Mouse (Mus musculus) intestine, postnatal 0 days (tissue): ENCODE measurements around the gene Josd2. TPM values are rescaled to one million over a fixed set of nuclear protein-coding genes. Genes with fewer than 3 reads are reported as not detected.

ENCODE experiments used
- ATAC-seq: fragments of 200-750 bp; cut with Nextera tagmentation; 2 replicates; pipeline ENCODE4 v1.8.0; 2017; ENCODE audit warnings: mild to moderate bottlenecking, moderate TSS enrichment, moderate library complexity
- H3K27ac ChIP-seq: fragments of 300-500 bp; sonication (generic); 2 replicates; pipeline ENCODE4 v1.5.1; 2014; ENCODE audit warnings: mild to moderate bottlenecking, low read depth, low read length, moderate library complexity
- H3K27me3 ChIP-seq: fragments of 300-500 bp; sonication (generic); replicated peaks from 2 replicates; pipeline ENCODE4 v1.6.1; 2014; ENCODE audit warnings: low read length, mixed read lengths; ENCODE audit not compliant: control insufficient read depth, insufficient read depth
- H3K36me3 ChIP-seq: fragments of 300-500 bp; sonication (generic); 2 replicates; pipeline ENCODE4 v1.6.1; 2014; ENCODE audit warnings: mild to moderate bottlenecking, moderate library complexity; ENCODE audit not compliant: control insufficient read depth, insufficient read depth
- H3K4me1 ChIP-seq: fragments of 300-500 bp; sonication (generic); replicated peaks from 2 replicates; pipeline ENCODE4 v1.6.1; 2014; ENCODE audit warnings: antibody characterized with exemption, low read length, mixed read lengths; ENCODE audit not compliant: control insufficient read depth, insufficient read depth
- H3K4me2 ChIP-seq: fragments of 300-500 bp; sonication (generic); replicated peaks from 2 replicates; pipeline ENCODE4 v1.6.1; 2014; ENCODE audit warnings: low read depth, mild to moderate bottlenecking, moderate library complexity
- H3K4me3 ChIP-seq: fragments of 300-500 bp; sonication (generic); 2 replicates; pipeline ENCODE4 v1.5.1; 2014; ENCODE audit warnings: low read depth, low read length
- H3K9ac ChIP-seq: fragments of 300-500 bp; sonication (generic); 2 replicates; pipeline ENCODE4 v1.6.1; 2014; ENCODE audit warnings: mild to moderate bottlenecking, low read depth, low read length
- H3K9me3 ChIP-seq: fragments of 300-500 bp; sonication (generic); 2 replicates; pipeline ENCODE4 v1.6.1; 2016; ENCODE audit warnings: mixed run types; ENCODE audit not compliant: control insufficient read depth
- CTCF ChIP-seq: sonication (generic); IDR thresholded peaks from 2 replicates; pipeline ENCODE4 v1.5.1; 2016; ENCODE audit warnings: low read depth, mild to moderate bottlenecking, control low read depth, antibody characterized with exemption, moderate library complexity
- WGBS: fragments of 180-500 bp; shearing (Covaris S2); extraction: QIAGEN DNeasy Blood & Tissue Kit; methylation state at CpG from one replicate; pipeline ENCODE4 v1.1.7; 2014; 5-methylcytosine and 5-hydroxymethylcytosine counted together
- polyA plus RNA-seq: library from polyadenylated mRNA; unstranded; fragments of >200 nt; fragmentation: Nextera tagmentation; extraction: Ambion mirVana; gene quantifications from 2 replicates; pipeline ENCODE4 v1.2.1, GENCODE M21; 2015

Josd2 gene
- polyA plus RNA-seq, 1 experiment from 2014 or later = 28.6 TPM

- H3K9ac ChIP-seq = no peak overlapping the region
- TF ChIP-seq CTCF = no peak
- H3K4me2 ChIP-seq = no peak overlapping the region
- no peak overlapping the region for H3K27ac ChIP-seq
- H3K4me1 ChIP-seq = peaks cover 9% of the 10 kb centered on the region; the same call in 1 of the 2 replicates
- no peak overlapping the region for H3K4me3 ChIP-seq
- ATAC-seq = no peak
- H3K9me3 ChIP-seq = no peaks in the 10 kb centered on the region
- WGBS = 91% methylated on average over 12 of the region's 12 CpGs
- 0 out of 2 replicates have a peak, but pooled peaks cover 3% of the 10 kb centered on the region for H3K27me3 ChIP-seq
- peaks cover 35% of the 10 kb centered on the region for H3K36me3 ChIP-seq
These were observed 26.9 kb downstream of the Josd2 start for GRCm38 (mm10) chr7:44494681-44495080.

GRCm38 (mm10) chr7:44495086-44495485, 27.3 kb downstream of the Josd2 start:
- Histone ChIP-seq H3K27me3 (0 out of 2 replicates have a peak, but pooled peaks cover 3% of the 10 kb centered on the region), H3K36me3 (peaks cover 31% of the 10 kb centered on the region), H3K4me1 (peaks cover 9% of the 10 kb centered on the region; the same call in 1 of the 2 replicates), H3K9me3 (no peaks in the 10 kb centered on the region), H3K27ac (no peak overlapping the region), H3K4me3 (no peak overlapping the region), H3K4me2 (no peak overlapping the region), H3K9ac (no peak overlapping the region)
- ATAC-seq = no peak
- WGBS = 82% methylated on average over 7 of the region's 7 CpGs
- TF ChIP-seq CTCF = no peak

- Histone ChIP-seq H3K27me3 (0 out of 2 replicates have a peak, but pooled peaks cover 3% of the 10 kb centered on the region), H3K27ac (peak within 1 kb of the TSS; percentile 72), H3K4me2 (peak within 1 kb of the TSS; percentile 93), H3K4me1 (peaks cover 9% of the 10 kb centered on the region; the same call in 1 of the 2 replicates), H3K36me3 (peaks cover 20% of the 10 kb centered on the region), H3K9me3 (no peaks in the 10 kb centered on the region), H3K4me3 (peak within 1 kb of the TSS; percentile 76), H3K9ac (peak within 1 kb of the TSS; percentile 82)
- WGBS = under 1% methylated on average over 58 of the region's 58 CpGs
- peak; percentile 97 for ATAC-seq
- TF ChIP-seq CTCF = peak; percentile 40; the same call in 1 of the 2 replicates
These were observed 28.4 kb downstream of the Josd2 start, which contains the start of the genes Emc10 and Fam71e1 for GRCm38 (mm10) chr7:44495992-44496770. Gene Emc10, minus strand, starts transcription at chr7:44496529. Gene Fam71e1, plus strand, starts transcription at chr7:44496581.

GRCm38 (mm10) chr7:44496771-44497109, 29.0 kb downstream of the Josd2 start:
- no peaks in the 10 kb centered on the region for H3K9me3 ChIP-seq
- peak overlapping the region; percentile 82 for H3K9ac ChIP-seq
- peaks cover 9% of the 10 kb centered on the region; the same call in 1 of the 2 replicates for H3K4me1 ChIP-seq
- peak overlapping the region; percentile 22; the same call in 1 of the 2 replicates for H3K27ac ChIP-seq
- ATAC-seq = no peak
- WGBS = under 1% methylated on average over 26 of the region's 26 CpGs
- 0 out of 2 replicates have a peak, but pooled peaks cover 3% of the 10 kb centered on the region for H3K27me3 ChIP-seq
- H3K36me3 ChIP-seq = peaks cover 15% of the 10 kb centered on the region
- peak; percentile 54 for TF ChIP-seq CTCF
- H3K4me3 ChIP-seq = peak overlapping the region; percentile 76
- H3K4me2 ChIP-seq = peak overlapping the region; percentile 93

- Histone ChIP-seq H3K9me3 (no peaks in the 10 kb centered on the region), H3K9ac (no peak overlapping the region), H3K27ac (no peak overlapping the region), H3K4me1 (peaks cover 9% of the 10 kb centered on the region; the same call in 1 of the 2 replicates), H3K27me3 (0 out of 2 replicates have a peak, but pooled peaks cover 3% of the 10 kb centered on the region), H3K4me2 (0 out of 2 replicates have a peak overlapping the region, but pooled peaks have one; percentile 93), H3K4me3 (no peak overlapping the region), H3K36me3 (peaks cover 8% of the 10 kb centered on the region; the same call in 1 of the 2 replicates)
- 77% methylated on average over 10 of the region's 10 CpGs for WGBS
- no peak for ATAC-seq
- TF ChIP-seq CTCF = no peak
These were observed 29.7 kb downstream of the Josd2 start for GRCm38 (mm10) chr7:44497361-44498055.

- H3K9ac ChIP-seq = no peak overlapping the region
- WGBS = 82% methylated on average over 1 of the region's 1 CpGs
- H3K4me1 ChIP-seq = peaks cover 9% of the 10 kb centered on the region; the same call in 1 of the 2 replicates
- no peak for TF ChIP-seq CTCF
- H3K4me2 ChIP-seq = no peak overlapping the region
- no peak for ATAC-seq
- H3K27ac ChIP-seq = no peak overlapping the region
- H3K4me3 ChIP-seq = no peak overlapping the region
- 0 out of 2 replicates have a peak, but pooled peaks cover 3% of the 10 kb centered on the region for H3K27me3 ChIP-seq
- 0 out of 2 replicates have a peak, but pooled peaks cover 4% of the 10 kb centered on the region for H3K36me3 ChIP-seq
- H3K9me3 ChIP-seq = no peaks in the 10 kb centered on the region
These were observed 31.1 kb downstream of the Josd2 start for GRCm38 (mm10) chr7:44498922-44499321.
